Mouse (Mus musculus): ENCODE results near the gene Tmem184a. TPM values are rescaled to one million over a fixed set of nuclear protein-coding genes. Genes with fewer than 3 reads are reported as not detected.

Tmem184a gene
- total RNA-seq, 4 experiments from 2014 or later, result 0.41 to 1.4 (median 0.88) TPM

- peak in 1 of 2 experiments; percentile 21 for DNase-seq (ENCODE audit: low spot score in 2 of 2)
Measured at GRCm38 (mm10) chr5:139793338-139794089, 26.2 kb downstream of the Tmem184a start.

GRCm38 (mm10) chr5:139792966-139793337 lies 26.8 kb downstream of the Tmem184a start:
- DNase-seq (ENCODE audit: low spot score in 2 of 2), result no peak

GRCm38 (mm10) chr5:139792159-139792775 lies 27.4 kb downstream of the Tmem184a start:
- no peak for DNase-seq (ENCODE audit: low spot score in 2 of 2)

DNA sequence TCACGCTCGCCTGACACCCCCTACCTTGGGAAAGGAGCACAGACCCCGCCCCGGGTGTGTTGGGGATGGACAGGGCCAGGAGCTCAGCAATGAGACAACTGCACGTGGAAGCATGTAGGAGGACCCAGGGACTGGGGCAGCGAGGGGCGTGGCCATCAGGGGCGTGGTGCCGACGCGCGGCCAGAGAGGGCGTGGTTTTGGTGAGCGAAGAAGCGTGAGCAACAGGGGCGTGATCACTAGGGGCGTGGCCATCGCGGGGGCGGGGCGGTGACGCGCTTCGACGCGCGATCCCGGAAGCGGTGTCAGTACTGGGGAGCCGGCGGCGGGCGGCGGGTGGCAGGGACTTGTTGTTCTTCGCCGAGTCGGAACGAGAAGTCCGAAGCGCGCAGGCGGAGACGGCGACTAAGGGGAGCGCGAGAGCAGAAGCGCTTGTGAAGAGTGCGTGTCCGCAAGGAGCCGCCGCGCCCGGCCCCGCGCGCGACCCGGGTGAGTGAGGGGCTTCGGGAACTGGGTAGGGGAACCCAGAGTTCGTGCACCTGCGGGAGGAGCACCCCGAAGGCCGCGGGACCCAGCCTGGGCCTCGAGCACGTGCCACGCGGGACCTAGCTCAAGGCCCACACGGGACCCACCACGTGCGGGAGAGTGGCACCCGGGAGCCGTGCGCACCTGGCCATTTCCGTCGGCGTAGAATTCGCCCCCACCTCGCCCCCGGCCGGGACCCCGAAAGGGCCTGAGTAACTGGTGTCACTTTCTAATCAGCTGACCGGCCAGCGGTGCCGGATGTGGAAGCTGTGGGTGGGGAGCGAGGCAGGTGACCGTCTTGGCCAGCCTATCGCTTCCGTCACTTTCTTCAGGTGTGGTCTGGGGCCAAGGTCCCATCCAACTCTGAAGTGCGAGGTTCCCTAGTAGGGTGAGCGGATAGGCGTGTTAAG lies 28.2 kb downstream of the Tmem184a start, which contains the start of gene Mafk:
Mafk (plus strand) TSS at position 287 of the 932 bp plus-strand sequence.
- peak; percentile 98 for DNase-seq (ENCODE audit: low spot score in 2 of 2)

- DNase-seq (ENCODE audit: low spot score in 2 of 2), result no peak
Measured at GRCm38 (mm10) chr5:139789466-139789865, 30.3 kb downstream of the Tmem184a start.

DNA sequence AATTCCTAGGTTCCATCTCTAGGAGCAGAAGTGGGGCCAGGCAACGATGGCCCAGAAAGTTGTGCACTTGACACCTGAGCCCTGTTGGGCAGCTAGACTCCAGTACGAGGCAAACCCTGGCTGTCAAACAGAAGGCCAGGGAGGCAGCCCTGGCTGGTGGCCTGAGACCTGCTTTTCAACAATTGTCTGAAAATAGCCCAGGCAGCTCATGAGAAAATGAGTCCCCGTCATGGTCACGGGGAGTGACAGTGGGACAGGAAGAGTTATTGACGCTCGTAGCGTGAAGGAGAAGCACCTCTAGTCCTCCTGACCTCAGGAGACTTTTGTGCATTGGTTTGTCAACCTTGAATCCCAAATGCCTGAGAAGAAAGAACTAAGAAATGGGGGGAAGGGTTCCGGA lies 38.3 kb downstream of the Tmem184a start:
- DNase-seq (ENCODE audit: low spot score in 2 of 2), result peak in 1 of 2 experiments; percentile 42

- DNase-seq (ENCODE audit: low spot score in 2 of 2), result no peak
Measured at GRCm38 (mm10) chr5:139776966-139777365, 42.8 kb downstream of the Tmem184a start.

- DNase-seq (ENCODE audit: low spot score in 2 of 2), result peak; percentile 94
Measured at GRCm38 (mm10) chr5:139775216-139775926, 44.3 kb downstream of the Tmem184a start, which contains the start of gene Ints1. Gene Ints1 (minus strand): TSS chr5:139775674.

- no peak for DNase-seq (ENCODE audit: low spot score in 2 of 2)
Measured at GRCm38 (mm10) chr5:139768216-139768615, 51.5 kb downstream of the Tmem184a start.

DNA sequence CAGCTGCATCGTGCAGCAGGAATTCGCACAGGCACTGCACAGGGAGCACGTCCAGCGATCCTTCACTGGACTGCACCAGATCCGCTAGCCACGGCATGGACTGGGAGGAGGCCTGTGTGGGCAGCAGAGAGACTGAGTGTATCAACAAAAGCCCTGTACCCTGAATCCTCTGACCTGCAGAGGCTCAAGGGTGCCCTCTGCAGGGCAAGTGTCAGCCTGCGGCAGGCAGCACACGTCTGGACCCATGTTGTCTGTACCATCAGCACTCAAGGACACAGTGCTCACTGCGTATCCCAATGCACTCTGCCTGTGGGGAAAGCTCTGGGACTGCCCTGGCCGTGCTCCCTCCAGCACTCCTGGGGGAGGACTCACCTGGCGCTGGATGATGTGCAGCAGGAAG lies 55.4 kb downstream of the Tmem184a start:
- no peak for DNase-seq (ENCODE audit: low spot score in 2 of 2)

DNA sequence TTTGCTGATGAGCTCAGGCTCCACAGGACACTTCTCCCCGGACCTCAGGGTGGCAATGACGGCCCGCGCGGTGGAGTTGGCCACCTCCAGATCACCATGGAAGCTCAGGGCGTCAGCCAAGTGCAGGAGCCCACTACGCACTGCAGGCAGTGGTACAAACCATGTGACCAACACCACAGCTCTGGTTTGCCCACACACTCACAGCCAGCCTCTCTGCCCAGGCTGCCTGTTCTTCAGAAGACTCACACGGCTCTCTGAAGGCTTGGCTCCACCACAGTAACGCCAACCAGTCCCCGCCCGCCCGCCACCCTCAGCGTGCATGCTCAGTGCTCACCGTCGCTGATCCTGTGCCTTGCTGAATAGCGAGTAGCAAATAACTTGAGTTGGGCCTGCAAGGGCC lies 61.6 kb downstream of the Tmem184a start:
- no peak for DNase-seq (ENCODE audit: low spot score in 2 of 2)

- DNase-seq (ENCODE audit: low spot score in 2 of 2), result no peak
Measured at GRCm38 (mm10) chr5:139756586-139756985, 63.1 kb downstream of the Tmem184a start.

DNA sequence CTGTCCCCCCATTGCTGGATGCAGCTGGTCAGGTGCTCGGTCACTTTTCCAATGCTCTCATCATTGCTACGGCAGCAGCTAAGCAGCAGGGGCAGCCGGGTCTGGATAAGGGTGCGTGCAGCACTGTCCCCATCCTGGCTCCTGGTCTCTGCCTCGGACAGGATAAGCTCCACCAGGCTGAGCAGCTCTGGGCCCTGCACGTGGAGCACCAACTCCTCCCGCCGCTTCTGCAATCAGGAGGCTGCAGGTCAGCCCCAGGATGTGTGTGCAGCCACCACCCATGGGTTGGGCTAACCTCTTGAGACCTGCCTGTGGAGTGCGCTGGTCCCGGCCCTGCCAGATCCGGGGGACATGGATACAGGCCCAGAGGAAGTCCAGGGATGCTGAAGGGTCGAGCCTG lies 63.6 kb downstream of the Tmem184a start:
- no peak for DNase-seq (ENCODE audit: low spot score in 2 of 2)

DNA sequence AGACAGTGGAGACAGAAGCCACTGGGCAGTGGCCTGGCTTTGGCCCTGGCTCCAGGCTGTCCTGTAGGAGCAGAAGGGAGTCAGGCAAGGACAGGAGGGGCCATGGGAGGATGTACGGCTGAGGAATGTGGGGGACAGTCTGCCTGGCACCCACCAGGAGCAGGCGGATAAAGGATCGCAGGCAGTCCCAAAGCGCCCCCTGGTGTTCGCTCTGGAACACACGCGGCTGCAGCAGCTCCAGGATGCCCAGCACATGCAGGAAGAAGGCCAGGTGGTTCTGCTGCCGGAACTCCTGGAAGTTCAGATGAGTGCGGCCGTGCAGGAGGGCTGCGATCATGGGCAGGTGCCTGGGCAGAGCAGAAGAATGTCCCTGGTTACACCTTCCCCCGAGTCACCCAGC lies 65.0 kb downstream of the Tmem184a start:
- DNase-seq (ENCODE audit: low spot score in 2 of 2), result no peak

Small RNA genes within 50 kb of the gene (microRNA-seq; reads per million reads assigned to microRNA genes)
- gene Mir7037, result not detected

Other genes with a start within 250 kb of the Tmem184a start
- gene Micall2, start 83.6 kb downstream of the Tmem184a start, total RNA-seq (2022), result under 1 TPM; 0.24 to 0.74 (median 0.37) TPM
- gene Ints1, start 44.2 kb downstream of the Tmem184a start, total RNA-seq (2022), result 10 to 100 TPM; 29.3 to 37.0 (median 32.3) TPM
- gene Mafk, start 28.4 kb downstream of the Tmem184a start, total RNA-seq (2022), result 10 to 100 TPM; 15.2 to 21.2 (median 18.1) TPM
- gene Gm26938, start 6.5 kb upstream of the Tmem184a start, total RNA-seq (2022), result not detected
- gene Psmg3, start 7.0 kb upstream of the Tmem184a start, total RNA-seq (2022), result 10 to 100 TPM in 1 of 4 experiments, 1 to 10 TPM in 3; 7.8 to 10.4 (median 8.8) TPM
- gene Elfn1, start 88.0 kb upstream of the Tmem184a start, total RNA-seq (2022), result not detected

All from gastrocnemius, adult 8-10 months (tissue).